Mouse (Mus musculus) ovary, postnatal 14 days (tissue): ENCODE measurements around the gene Osbpl10.

Source experiments
- DNase-seq: peaks from one replicate; pipeline ENCODE4 v3.0.0; 2022; ENCODE audit warnings: low spot score

Osbpl10 gene

GRCm38 (mm10) chr9:114982689-114983360 is 4.5 kb downstream of the Osbpl10 start, which contains the start of gene Rps27rt:
TSS of gene Rps27rt (minus strand) at chr9:114982739.
- no peak for DNase-seq

- no peak for DNase-seq
Measured at GRCm38 (mm10) chr9:114985741-114986140, 7.4 kb downstream of the Osbpl10 start.

DNA sequence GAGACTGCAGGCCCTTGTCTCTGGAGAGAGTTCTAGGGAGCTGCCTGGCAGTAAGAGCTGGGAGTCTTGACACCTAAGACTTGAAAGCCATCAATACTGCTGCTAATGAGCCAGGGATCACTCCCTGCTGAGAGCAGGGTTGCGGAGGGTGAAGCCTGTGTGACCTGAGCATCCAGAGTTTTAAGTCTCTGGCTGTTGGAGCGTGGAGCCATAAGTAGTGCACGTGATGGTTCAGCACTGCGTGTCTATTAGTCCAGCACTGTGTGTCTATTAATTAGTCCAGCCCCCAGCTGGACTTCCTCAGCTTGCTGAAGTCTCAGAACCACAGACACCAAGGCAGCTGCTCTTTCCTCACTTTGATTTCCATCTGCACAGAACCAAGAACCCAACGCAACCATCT is 8.0 kb downstream of the Osbpl10 start:
- no peak for DNase-seq

DNA sequence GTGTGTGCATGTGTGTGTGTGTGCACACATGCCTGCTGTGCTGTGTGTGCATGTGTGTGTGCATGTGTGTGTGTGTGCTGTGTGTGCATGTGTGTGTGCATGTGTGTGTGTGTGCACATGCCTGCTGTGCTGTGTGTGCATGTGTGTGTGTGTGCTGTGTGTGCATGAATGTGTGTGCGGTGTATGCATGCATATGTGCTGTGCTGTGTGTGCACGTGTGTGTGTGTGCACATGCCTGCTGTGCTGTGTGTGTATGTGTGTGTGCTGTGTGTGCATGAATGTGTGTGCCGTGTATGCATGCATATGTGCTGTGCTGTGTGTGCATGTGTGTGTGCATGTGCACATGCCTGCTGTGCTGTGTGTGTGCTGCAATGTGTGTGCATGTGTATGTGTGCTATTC is 9.7 kb downstream of the Osbpl10 start:
- no peak for DNase-seq

DNA sequence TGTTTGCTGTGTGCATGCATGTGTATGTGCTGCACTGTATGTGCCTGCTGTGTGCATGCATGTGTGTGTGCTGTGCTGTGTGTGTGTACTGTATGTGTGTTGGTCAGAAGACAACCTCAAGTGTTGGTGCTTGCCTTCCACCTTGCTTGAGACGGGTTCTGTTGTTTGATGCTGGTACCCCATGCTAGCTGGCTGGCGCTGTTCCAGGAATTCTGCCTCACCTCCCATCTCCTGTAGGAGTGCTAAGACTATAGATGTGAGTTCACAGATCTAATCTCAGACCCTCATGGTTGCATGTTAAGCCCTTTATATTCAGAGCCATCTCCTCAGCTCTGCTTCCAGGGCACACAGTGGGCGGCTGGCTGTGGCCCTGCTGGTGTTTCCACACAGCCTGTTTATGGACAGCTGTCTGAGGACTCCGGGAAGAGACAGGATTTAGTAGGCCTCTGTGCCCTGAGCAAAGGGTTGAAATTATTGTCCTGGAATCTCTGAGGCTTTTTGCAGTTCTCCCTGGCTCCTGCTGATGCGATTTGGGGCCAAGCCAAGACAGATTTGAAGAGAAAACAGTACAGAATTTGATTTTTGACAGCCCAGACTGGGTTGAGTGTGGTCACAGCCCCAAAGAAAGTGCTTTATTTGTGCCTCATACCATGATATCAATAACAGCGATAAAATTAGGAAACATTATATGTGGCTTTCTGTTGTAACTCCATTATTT is 10.4 kb downstream of the Osbpl10 start:
- DNase-seq: no peak

GRCm38 (mm10) chr9:114990421-114990820 is 12.1 kb downstream of the Osbpl10 start:
- no peak for DNase-seq

DNA sequence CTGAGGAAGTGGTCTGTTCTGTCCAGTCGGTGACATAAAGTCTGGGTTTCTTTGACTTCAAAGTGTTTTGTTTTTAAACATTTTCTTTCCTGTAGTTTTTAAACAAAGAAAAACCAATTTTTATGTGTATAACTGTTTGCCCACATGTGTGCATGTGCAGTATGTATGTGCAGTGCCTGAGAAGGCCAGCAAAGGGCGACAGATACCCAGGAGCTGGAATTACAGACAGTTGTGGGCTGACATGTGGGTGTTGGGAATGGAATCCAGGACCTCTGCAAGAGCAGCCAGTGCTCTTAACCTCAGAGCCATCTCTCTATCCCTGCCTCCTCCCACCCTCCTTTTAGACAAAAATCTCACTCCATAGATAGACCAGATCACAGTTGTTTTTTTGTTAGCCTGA is 14.2 kb downstream of the Osbpl10 start:
- DNase-seq: no peak

GRCm38 (mm10) chr9:114995250-114995649 is 16.9 kb downstream of the Osbpl10 start:
- no peak for DNase-seq

GRCm38 (mm10) chr9:114995716-114996115 is 17.3 kb downstream of the Osbpl10 start:
- no peak for DNase-seq

DNA sequence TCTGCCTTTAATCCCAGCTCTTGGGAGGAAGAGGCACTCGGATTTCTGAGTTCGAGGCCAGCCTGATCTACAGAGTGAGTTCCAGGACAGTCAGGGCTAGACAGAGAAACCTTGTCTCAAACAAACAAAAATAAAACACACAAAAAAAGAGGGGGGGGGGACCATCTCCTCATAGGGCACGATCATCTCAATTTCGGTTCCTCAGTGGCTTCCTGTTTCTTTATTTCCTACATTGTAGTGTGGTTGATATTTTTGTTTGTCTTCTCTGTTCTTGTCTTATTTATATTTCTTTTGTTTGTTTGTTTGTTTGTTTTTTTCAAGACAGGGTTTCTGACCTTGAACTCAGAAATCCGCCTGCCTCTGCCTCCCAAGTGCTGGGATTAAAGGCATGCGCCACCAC is 18.1 kb downstream of the Osbpl10 start:
- DNase-seq: no peak

GRCm38 (mm10) chr9:114999010-114999770 is 20.8 kb downstream of the Osbpl10 start:
- DNase-seq: no peak

DNA sequence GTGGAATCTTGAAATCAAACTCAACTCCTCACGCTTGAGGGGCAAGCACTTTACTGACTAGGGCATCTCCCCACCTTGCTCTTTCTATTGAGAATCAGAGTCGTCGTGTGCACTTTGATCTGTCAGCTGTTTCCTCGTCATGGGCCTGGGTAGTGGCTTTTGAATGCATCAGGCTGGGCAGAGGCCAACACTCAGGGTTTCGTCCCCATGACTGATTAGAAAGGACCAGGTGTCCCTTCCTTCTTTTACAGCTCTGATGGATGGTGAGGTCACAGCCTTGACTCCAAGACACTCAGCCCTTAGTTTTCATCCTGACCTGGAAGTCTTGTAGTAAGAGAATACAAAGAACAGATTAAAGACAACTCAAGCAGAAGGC is 21.4 kb downstream of the Osbpl10 start:
- DNase-seq: no peak

DNA sequence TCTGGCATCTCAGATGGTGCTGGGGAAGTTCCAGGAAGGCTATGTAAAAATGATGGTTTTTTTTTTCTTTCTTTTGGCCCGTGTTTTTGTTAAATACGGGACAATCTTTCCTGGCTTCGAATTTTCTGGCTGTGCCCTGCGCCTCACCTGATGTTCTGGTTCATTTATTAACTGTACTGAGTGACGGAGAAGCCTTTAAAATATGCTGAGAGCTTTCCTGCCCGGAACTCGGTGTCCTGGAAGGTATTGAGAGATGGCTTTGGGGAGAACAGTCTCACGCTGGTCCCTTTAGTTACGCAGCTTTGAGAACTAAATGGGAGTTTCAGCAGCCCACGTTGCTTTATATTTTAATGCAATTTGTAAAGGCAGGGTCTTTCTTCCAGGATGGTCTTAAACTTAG is 27.1 kb downstream of the Osbpl10 start:
- no peak for DNase-seq

DNA sequence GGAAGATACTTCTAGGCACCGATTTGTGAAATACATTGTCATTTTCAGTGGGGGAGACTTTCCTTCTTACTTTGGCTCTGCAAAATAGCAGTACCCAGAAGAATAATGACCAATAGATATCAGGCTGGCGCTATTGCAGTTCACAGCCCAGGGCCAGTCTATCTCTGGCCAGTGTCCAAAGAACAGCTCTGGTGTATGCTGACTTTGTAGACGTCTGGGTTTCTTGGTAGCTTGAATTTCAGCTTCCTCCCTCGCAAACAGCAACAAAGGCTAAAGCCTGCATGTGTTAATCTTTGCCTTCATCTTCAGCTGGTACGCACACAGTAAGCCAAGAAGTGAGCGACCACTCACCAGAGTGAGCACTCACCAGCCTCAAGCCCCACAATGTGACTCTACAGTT is 29.4 kb downstream of the Osbpl10 start:
- no peak for DNase-seq

DNA sequence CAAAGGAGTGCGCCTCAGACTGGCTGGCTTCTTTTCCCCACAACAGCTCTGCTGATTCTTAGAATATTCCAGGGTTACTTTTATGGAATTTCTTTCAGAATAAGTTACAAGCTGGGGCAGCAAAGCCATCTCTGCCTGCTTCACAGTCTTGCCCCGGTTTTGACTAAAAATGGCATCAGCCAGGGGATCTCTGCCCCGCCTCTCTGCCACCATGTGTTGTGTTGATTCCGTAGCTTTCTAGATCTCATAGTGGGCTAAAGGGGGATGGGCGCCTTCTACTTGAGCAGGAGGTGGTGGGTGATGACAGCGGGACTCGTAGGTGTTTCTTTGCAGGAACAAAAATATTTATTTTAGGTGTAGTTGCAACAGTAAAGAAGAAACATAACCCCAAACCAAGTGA is 29.8 kb downstream of the Osbpl10 start:
- DNase-seq: no peak

GRCm38 (mm10) chr9:115012367-115012766 is 34.0 kb downstream of the Osbpl10 start:
- DNase-seq: no peak

- no peak for DNase-seq
Measured at GRCm38 (mm10) chr9:115020141-115020540, 41.8 kb downstream of the Osbpl10 start.

- no peak for DNase-seq
Measured at GRCm38 (mm10) chr9:115021419-115021818, 43.0 kb downstream of the Osbpl10 start.

- no peak for DNase-seq
Measured at GRCm38 (mm10) chr9:115023137-115023536, 44.8 kb downstream of the Osbpl10 start.

- DNase-seq: no peak
Measured at GRCm38 (mm10) chr9:115023708-115024383, 45.5 kb downstream of the Osbpl10 start.

DNA sequence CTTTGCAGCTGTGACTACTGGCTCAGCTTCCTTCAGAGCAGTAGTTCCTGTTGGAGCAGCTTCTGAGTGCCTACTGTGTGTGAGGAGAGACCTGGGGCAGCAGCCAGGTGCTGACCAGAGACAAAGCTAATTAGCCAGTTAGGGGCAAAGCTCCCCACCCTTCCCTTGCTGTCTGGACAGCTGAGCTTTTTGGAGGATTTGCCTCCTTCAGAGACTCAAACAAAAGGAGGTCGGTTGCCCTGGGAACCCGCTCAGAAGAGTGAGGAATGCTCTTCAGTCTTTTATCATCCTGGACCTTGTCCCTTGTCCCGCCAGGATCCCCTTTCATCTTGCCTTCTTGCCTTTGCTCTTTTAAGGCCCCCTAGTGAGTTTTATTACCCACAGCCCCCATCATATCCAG is 50.9 kb downstream of the Osbpl10 start:
- no peak for DNase-seq

DNA sequence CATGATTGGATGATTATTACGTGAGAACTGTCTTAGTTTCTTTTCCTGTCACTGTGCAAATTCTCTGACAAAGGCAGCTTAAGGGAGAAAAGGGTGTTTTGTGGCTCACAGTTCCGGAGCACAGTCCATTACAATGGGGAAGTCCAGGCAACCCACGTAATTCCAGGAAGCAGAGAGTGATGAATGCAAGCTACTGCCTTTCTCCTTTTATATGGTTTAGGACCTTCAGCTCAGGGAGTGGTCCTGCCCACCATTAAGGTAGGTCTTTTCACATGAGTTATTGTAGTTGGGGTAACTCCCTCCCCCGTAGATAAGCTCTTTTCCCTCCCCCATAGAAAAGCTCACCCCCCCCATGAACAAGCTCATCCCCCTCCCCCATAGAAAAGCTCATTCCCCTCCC is 52.2 kb downstream of the Osbpl10 start:
- DNase-seq: no peak
